ENCODE assay signal across 19 mouse cellular contexts in the genomic region with DNA sequence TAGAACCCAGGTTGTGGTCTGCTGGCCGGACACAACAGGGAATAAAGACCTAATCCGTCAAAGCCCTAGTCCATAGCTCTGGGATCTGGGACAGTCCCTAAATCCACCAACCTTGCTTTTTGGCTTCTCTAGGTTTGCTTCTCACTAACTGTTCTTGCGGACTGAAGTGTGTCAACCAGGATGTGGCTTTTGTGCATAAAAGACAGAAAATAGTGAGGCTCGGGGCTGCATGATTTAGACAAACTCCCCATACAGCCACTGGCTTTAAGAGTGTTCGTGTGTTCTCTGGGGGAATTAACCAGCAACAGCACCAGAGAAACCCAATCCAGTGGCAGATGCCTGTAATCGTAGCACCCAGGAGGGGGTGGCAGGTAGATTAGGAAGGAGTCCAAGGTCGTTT. TPM values are rescaled to one million over a fixed set of nuclear protein-coding genes. Genes with fewer than 3 reads are reported as not detected.
A peak's percentile ranks its signal among the peaks of the same experiment; 100 is the strongest.
DNase-seq lines count a peak whose midpoint lies in the region; TF ChIP-seq lines count a peak whose summit lies in the region.
"Had no signal": no experiment of that assay in that cellular context is flagged by ENCODE, and none has a peak within 500 bp of the region (broad histone marks: within the 10 kb centered on the region; RNA-seq: fewer than 3 reads in every experiment).

No protein-coding gene starts in this region.

- no peak overlapping the region; the same call in 1 of the 2 replicates for H3K4me3 ChIP-seq in thymus, adult 2 months (ENCODE audit: control insufficient read depth, insufficient read depth, low read length)
- H3K4me3 ChIP-seq: embryonic facial prominence, embryonic 13.5 days; forebrain, embryonic 12.5 days; heart, embryonic 13.5 days; hindbrain, embryonic 13.5 days had no signal

- H3K27ac ChIP-seq in thymus, adult 2 months (ENCODE audit: control insufficient read depth, insufficient read depth, low read length), result peak overlapping the region; percentile 71; the same call in 1 of the 2 replicates
- H3K27ac ChIP-seq: embryonic facial prominence, embryonic 13.5 days; forebrain, embryonic 12.5 days; heart, embryonic 13.5 days; hindbrain, embryonic 13.5 days had no signal

- TF ChIP-seq CTCF in thymus, adult 2 months (IDR thresholded peaks at IDR 0.05; ENCODE audit: borderline replicate concordance, control insufficient read depth, extremely low read depth, insufficient read depth, low read length, poor library complexity), result no peak

- H3K36me3 ChIP-seq in thymus, adult 2 months (ENCODE audit: control insufficient read depth, insufficient read depth, low read length), result no peaks in the 10 kb centered on the region
- H3K36me3 ChIP-seq: embryonic facial prominence, embryonic 13.5 days; forebrain, embryonic 12.5 days; heart, embryonic 13.5 days; hindbrain, embryonic 13.5 days had no signal

- H3K27me3 ChIP-seq in thymus, adult 2 months (ENCODE audit: control insufficient read depth, insufficient read depth, low read length), result no peaks in the 10 kb centered on the region
- H3K27me3 ChIP-seq: CH12.LX had no signal

- WGBS in thymus, adult 2 months, result 17% methylated on average over 7 of the region's 7 CpGs

- DNase-seq in thymus, adult 2 months, result no peak
- DNase-seq in thymus, postnatal 36 days, result no peak
- peak; percentile 17 for DNase-seq in 416B (ENCODE audit: low read depth)
- peak; percentile 45 for DNase-seq in CD4-positive, CD25-positive, alpha-beta regulatory T cell, adult 2 months (ENCODE audit: low read depth, low spot score)
- DNase-seq in induced T-regulatory cell, adult 2 months (ENCODE audit: low read depth), result peak; percentile 59
- DNase-seq in left cerebral cortex, adult 8-10 months (ENCODE audit: low spot score in 2 of 2), result no peak
- DNase-seq in cerebellum, postnatal 36 days, result no peak
- DNase-seq: adrenal gland, postnatal 10 days; cerebellum, adult 11 months; cerebellum, adult 8-10 months; cerebellum, postnatal 14 days; gastrocnemius, postnatal 14 days had no signal

- TF ChIP-seq POLR2A in thymus, adult 2 months (IDR thresholded peaks at IDR 0.05; ENCODE audit: control insufficient read depth, extremely low read depth, insufficient read depth, low read length, poor library complexity), result no peak

- H3K4me1 ChIP-seq in thymus, adult 2 months (replicated peaks; ENCODE audit: control insufficient read depth, insufficient read depth, low read length), result peaks cover 16% of the 10 kb centered on the region

RNA-seq across cellular contexts. Expression of a gene that starts 47.8 kb away (rescaled TPM):
- 0.19 and 0.26 TPM in 2 replicates for polyA plus RNA-seq in thymus, adult 2 months (2012; rRNA removed)
- total RNA-seq in left cerebral cortex, adult 8-10 months (2022), result 10 to 100 TPM; 50.4 to 57.7 (median 53.6) TPM
- total RNA-seq: CH12.LX; gastrocnemius, adult 18-20 months; hematopoietic stem cell, adult 5-6 weeks had no signal

Comparison
In these comparisons a context has a peak if more than half of its experiments do, and no peak if none do; other contexts are left out.
1. DNase-seq: peak in 416B (single experiment), CD4-positive, CD25-positive, alpha-beta regulatory T cell, adult 2 months (single experiment) and induced T-regulatory cell, adult 2 months (single experiment); none in thymus, adult 2 months (single experiment), thymus, postnatal 36 days (0 of 2), left cerebral cortex, adult 8-10 months (0 of 2) and cerebellum, postnatal 36 days (0 of 2).